Mouse (Mus musculus): ENCODE data around the gene Teddm2. TPM values are rescaled to one million over a fixed set of nuclear protein-coding genes. Genes with fewer than 3 reads are reported as not detected.

Teddm2 gene
- polyA plus RNA-seq, 1 experiment, result 4.8 TPM

GRCm38 (mm10) chr1:153933772-153934171 lies 33.7 kb upstream of the Teddm2 start:
- H3K36me3 ChIP-seq (ENCODE audit: control insufficient read depth, insufficient read depth, low read length), result no peaks in the 10 kb centered on the region
- TF ChIP-seq CTCF (IDR thresholded peaks at IDR 0.05; ENCODE audit: control insufficient read depth, insufficient read depth, insufficient replicate concordance, low read depth, low read length) (no peak), POLR2A (IDR thresholded peaks at IDR 0.05; ENCODE audit: control insufficient read depth, low read depth, low read length) (no peak)
- H3K4me3 ChIP-seq (ENCODE audit: control insufficient read depth, low read depth, low read length), result no peak overlapping the region
- H3K27me3 ChIP-seq (ENCODE audit: control insufficient read depth, insufficient read depth, low read length), result no peaks in the 10 kb centered on the region
- no peak overlapping the region for H3K27ac ChIP-seq (ENCODE audit: control insufficient read depth, insufficient read depth, low read depth, low read length)
- H3K4me1 ChIP-seq (ENCODE audit: control insufficient read depth, insufficient read depth, low read length), result no peaks in the 10 kb centered on the region

- TF ChIP-seq POLR2A (IDR thresholded peaks at IDR 0.05; ENCODE audit: control insufficient read depth, low read depth, low read length) (no peak), CTCF (IDR thresholded peaks at IDR 0.05; ENCODE audit: control insufficient read depth, insufficient read depth, insufficient replicate concordance, low read depth, low read length) (no peak)
- H3K36me3 ChIP-seq (ENCODE audit: control insufficient read depth, insufficient read depth, low read length), result no peaks in the 10 kb centered on the region
- H3K27me3 ChIP-seq (ENCODE audit: control insufficient read depth, insufficient read depth, low read length), result no peaks in the 10 kb centered on the region
- H3K4me1 ChIP-seq (ENCODE audit: control insufficient read depth, insufficient read depth, low read length), result no peaks in the 10 kb centered on the region
- H3K4me3 ChIP-seq (ENCODE audit: control insufficient read depth, low read depth, low read length), result no peak overlapping the region
- no peak overlapping the region for H3K27ac ChIP-seq (ENCODE audit: control insufficient read depth, insufficient read depth, low read depth, low read length)
Observed at GRCm38 (mm10) chr1:153930431-153930830, 30.4 kb upstream of the Teddm2 start.

- no peaks in the 10 kb centered on the region for H3K36me3 ChIP-seq (ENCODE audit: control insufficient read depth, insufficient read depth, low read length)
- H3K27me3 ChIP-seq (ENCODE audit: control insufficient read depth, insufficient read depth, low read length), result no peaks in the 10 kb centered on the region
- TF ChIP-seq POLR2A (IDR thresholded peaks at IDR 0.05; ENCODE audit: control insufficient read depth, low read depth, low read length) (no peak), CTCF (IDR thresholded peaks at IDR 0.05; ENCODE audit: control insufficient read depth, insufficient read depth, insufficient replicate concordance, low read depth, low read length) (no peak)
- H3K4me1 ChIP-seq (ENCODE audit: control insufficient read depth, insufficient read depth, low read length), result no peaks in the 10 kb centered on the region
- no peak overlapping the region for H3K27ac ChIP-seq (ENCODE audit: control insufficient read depth, insufficient read depth, low read depth, low read length)
- no peak overlapping the region for H3K4me3 ChIP-seq (ENCODE audit: control insufficient read depth, low read depth, low read length)
Observed at GRCm38 (mm10) chr1:153924395-153925385, 24.7 kb upstream of the Teddm2 start.

GRCm38 (mm10) chr1:153922571-153923021 lies 22.6 kb upstream of the Teddm2 start:
- Histone ChIP-seq H3K4me3 (ENCODE audit: control insufficient read depth, low read depth, low read length) (no peak overlapping the region), H3K27ac (ENCODE audit: control insufficient read depth, insufficient read depth, low read depth, low read length) (no peak overlapping the region)

GRCm38 (mm10) chr1:153921642-153922041 lies 21.6 kb upstream of the Teddm2 start:
- Histone ChIP-seq H3K27ac (ENCODE audit: control insufficient read depth, insufficient read depth, low read depth, low read length) (no peak overlapping the region), H3K4me3 (ENCODE audit: control insufficient read depth, low read depth, low read length) (no peak overlapping the region), H3K36me3 (ENCODE audit: control insufficient read depth, insufficient read depth, low read length) (no peaks in the 10 kb centered on the region), H3K4me1 (ENCODE audit: control insufficient read depth, insufficient read depth, low read length) (no peaks in the 10 kb centered on the region), H3K27me3 (ENCODE audit: control insufficient read depth, insufficient read depth, low read length) (no peaks in the 10 kb centered on the region)
- TF ChIP-seq CTCF (IDR thresholded peaks at IDR 0.05; ENCODE audit: control insufficient read depth, insufficient read depth, insufficient replicate concordance, low read depth, low read length) (no peak), POLR2A (IDR thresholded peaks at IDR 0.05; ENCODE audit: control insufficient read depth, low read depth, low read length) (no peak)

More at GRCm38 (mm10) chr1:153922571-153923021, 22.6 kb upstream of the Teddm2 start:
- Histone ChIP-seq H3K4me1 (ENCODE audit: control insufficient read depth, insufficient read depth, low read length) (no peaks in the 10 kb centered on the region), H3K36me3 (ENCODE audit: control insufficient read depth, insufficient read depth, low read length) (no peaks in the 10 kb centered on the region), H3K27me3 (ENCODE audit: control insufficient read depth, insufficient read depth, low read length) (no peaks in the 10 kb centered on the region)
- no peak for TF ChIP-seq CTCF (IDR thresholded peaks at IDR 0.05; ENCODE audit: control insufficient read depth, insufficient read depth, insufficient replicate concordance, low read depth, low read length)
- no peak for TF ChIP-seq POLR2A (IDR thresholded peaks at IDR 0.05; ENCODE audit: control insufficient read depth, low read depth, low read length)

- H3K27me3 ChIP-seq (ENCODE audit: control insufficient read depth, insufficient read depth, low read length), result no peaks in the 10 kb centered on the region
- H3K4me3 ChIP-seq (ENCODE audit: control insufficient read depth, low read depth, low read length), result no peak overlapping the region
- no peaks in the 10 kb centered on the region for H3K36me3 ChIP-seq (ENCODE audit: control insufficient read depth, insufficient read depth, low read length)
- no peak overlapping the region for H3K27ac ChIP-seq (ENCODE audit: control insufficient read depth, insufficient read depth, low read depth, low read length)
- TF ChIP-seq POLR2A (IDR thresholded peaks at IDR 0.05; ENCODE audit: control insufficient read depth, low read depth, low read length), result no peak
- TF ChIP-seq CTCF (IDR thresholded peaks at IDR 0.05; ENCODE audit: control insufficient read depth, insufficient read depth, insufficient replicate concordance, low read depth, low read length), result no peak
- H3K4me1 ChIP-seq (ENCODE audit: control insufficient read depth, insufficient read depth, low read length), result no peaks in the 10 kb centered on the region
Observed at GRCm38 (mm10) chr1:153918521-153919206, 18.6 kb upstream of the Teddm2 start.

GRCm38 (mm10) chr1:153913869-153914268 lies 13.8 kb upstream of the Teddm2 start:
- H3K27me3 ChIP-seq (ENCODE audit: control insufficient read depth, insufficient read depth, low read length), result no peaks in the 10 kb centered on the region
- H3K4me3 ChIP-seq (ENCODE audit: control insufficient read depth, low read depth, low read length), result peak overlapping the region; percentile 13; the same call in 1 of the 2 replicates
- TF ChIP-seq POLR2A (IDR thresholded peaks at IDR 0.05; ENCODE audit: control insufficient read depth, low read depth, low read length) (no peak), CTCF (IDR thresholded peaks at IDR 0.05; ENCODE audit: control insufficient read depth, insufficient read depth, insufficient replicate concordance, low read depth, low read length) (no peak)
- no peak overlapping the region for H3K27ac ChIP-seq (ENCODE audit: control insufficient read depth, insufficient read depth, low read depth, low read length)
- no peaks in the 10 kb centered on the region for H3K36me3 ChIP-seq (ENCODE audit: control insufficient read depth, insufficient read depth, low read length)
- H3K4me1 ChIP-seq (ENCODE audit: control insufficient read depth, insufficient read depth, low read length), result no peaks in the 10 kb centered on the region

Data from testis, adult 2 months (tissue).